Mouse (Mus musculus) cerebellum, adult 2 months (tissue): Measurements from ENCODE around the gene Gm9903. TPM values are rescaled to one million over a fixed set of nuclear protein-coding genes. Genes with fewer than 3 reads are reported as not detected.

Experiments used
- DNase-seq, 2 experiments: peaks; one replicate each; pipeline ENCODE4 v3.0.0; 2021
- H3K27ac ChIP-seq: fragments of 200-500 bp; 2 replicates; pipeline ENCODE4 v1.5.1; 2012; ENCODE audit warnings: low read length, control low read depth, inconsistent platforms; ENCODE audit not compliant: insufficient read depth
- H3K27me3 ChIP-seq: fragments of 200-500 bp; 2 replicates; pipeline ENCODE4 v1.6.1; 2012; ENCODE audit warnings: inconsistent platforms, mild to moderate bottlenecking, low read length, moderate library complexity; ENCODE audit not compliant: control insufficient read depth, insufficient read depth
- H3K4me1 ChIP-seq: fragments of 200-500 bp; 2 replicates; pipeline ENCODE4 v1.6.1; 2011; ENCODE audit warnings: low read length; ENCODE audit not compliant: control insufficient read depth, insufficient read depth
- H3K4me3 ChIP-seq: fragments of 200-500 bp; replicated peaks from 2 replicates; pipeline ENCODE3; 2011; ENCODE audit warnings: mild to moderate bottlenecking, low read depth, low read length, control low read depth; ENCODE audit not compliant: insufficient read depth
- CTCF ChIP-seq: fragments of 200-500 bp; IDR thresholded peaks from 2 replicates; pipeline ENCODE4 v1.5.1; 2011; ENCODE audit warnings: low read depth, mild to moderate bottlenecking, control low read depth, low read length, moderate library complexity, borderline replicate concordance; ENCODE audit not compliant: insufficient read depth
- POLR2A ChIP-seq: fragments of 200-500 bp; IDR thresholded peaks from 2 replicates; pipeline ENCODE4 v1.6.1; 2011; ENCODE audit warnings: low read length, control low read depth, borderline replicate concordance; ENCODE audit not compliant: insufficient read depth
- WGBS: fragments of 180-500 bp; shearing (Covaris S2); methylation state at CpG from one replicate; pipeline ENCODE4 v1.1.7; 2018; 5-methylcytosine and 5-hydroxymethylcytosine counted together
- polyA plus RNA-seq: library from polyadenylated mRNA; depleted of rRNA; stranded (reverse); fragments of >200 nt; gene quantifications from 2 replicates; pipeline ENCODE4 v1.2.3, GENCODE M21; 2012; rRNA removed

Gene Gm9903
- polyA plus RNA-seq, 1 experiment, result 0.93 TPM

DNA sequence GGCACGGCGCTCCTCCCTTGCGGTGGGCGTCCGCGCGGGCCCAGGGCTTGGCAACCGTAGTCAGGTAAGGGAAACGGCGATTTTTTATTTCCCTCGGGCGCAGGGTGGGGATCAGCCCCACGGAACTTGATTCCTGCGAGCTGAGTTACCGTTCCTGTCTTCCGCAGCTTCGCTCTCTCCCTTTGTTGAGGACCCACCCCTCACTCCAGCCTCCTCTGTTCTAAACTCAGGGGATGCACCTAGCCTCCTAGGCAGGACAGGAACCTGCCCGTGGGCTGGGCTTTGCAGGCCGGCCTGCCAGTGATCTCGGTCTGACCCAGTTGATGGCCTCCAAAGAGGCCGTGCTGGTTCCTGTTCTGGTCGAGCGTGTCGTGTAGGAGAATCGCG, 28.9 kb downstream of the Gm9903 start:
- TF ChIP-seq CTCF (no peak), POLR2A (no peak)
- Histone ChIP-seq H3K4me1 (peaks cover 8% of the 10 kb centered on the region), H3K4me3 (peak overlapping the region; percentile 79), H3K27ac (no peak overlapping the region), H3K27me3 (no peaks in the 10 kb centered on the region)
- no peak for DNase-seq
- WGBS, result under 1% methylated on average over 26 of the region's 26 CpGs

DNA sequence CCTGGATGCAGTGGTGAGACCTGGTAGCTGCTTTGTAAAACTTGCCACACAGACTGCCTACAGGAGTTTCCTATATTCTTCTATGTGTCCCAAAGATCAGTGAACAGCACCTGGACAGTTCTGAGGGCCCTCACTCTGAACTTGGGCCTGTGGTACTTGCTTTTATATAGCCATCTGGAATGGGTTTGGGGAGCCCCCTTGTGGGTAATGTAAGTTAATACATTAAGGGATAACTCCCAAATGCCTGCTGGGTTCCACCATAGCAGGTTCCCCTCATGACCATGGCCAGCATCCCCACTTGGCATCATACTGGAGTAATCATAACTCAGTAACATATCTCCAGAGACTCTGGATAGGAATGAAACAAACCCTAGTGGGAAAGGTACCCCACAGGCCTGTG, 38.5 kb downstream of the Gm9903 start:
- Histone ChIP-seq H3K27ac (no peak overlapping the region), H3K4me3 (no peak overlapping the region), H3K27me3 (no peaks in the 10 kb centered on the region), H3K4me1 (no peaks in the 10 kb centered on the region)
- TF ChIP-seq CTCF (peak; percentile 17; the same call in 1 of the 2 replicates), POLR2A (no peak)
- DNase-seq, result no peak

DNA sequence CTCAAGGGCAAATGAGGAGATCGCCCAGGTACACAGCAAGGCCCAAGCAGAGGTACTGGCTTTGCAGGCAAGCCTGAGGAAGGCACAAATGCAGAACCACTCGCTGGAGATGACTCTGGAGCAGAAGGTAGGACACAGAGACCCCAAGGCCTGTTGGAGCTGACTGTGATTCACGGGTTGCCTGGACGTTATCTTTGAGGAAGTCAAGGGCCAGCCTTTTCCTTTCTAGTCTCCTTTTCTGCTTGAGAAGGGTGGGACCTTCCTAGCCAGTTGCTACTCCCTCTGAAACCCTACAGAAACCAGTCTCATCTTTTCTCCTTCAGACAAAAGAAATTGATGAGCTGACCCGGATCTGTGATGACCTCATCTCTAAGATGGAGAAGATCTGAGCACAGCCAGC, 41.9 kb downstream of the Gm9903 start:
- DNase-seq, result no peak
- no peak for TF ChIP-seq CTCF
- no peaks in the 10 kb centered on the region for H3K4me1 ChIP-seq
- no peak overlapping the region for H3K27ac ChIP-seq
- WGBS, result 85% methylated on average over 5 of the region's 5 CpGs
- H3K27me3 ChIP-seq, result no peaks in the 10 kb centered on the region
- H3K4me3 ChIP-seq, result no peak overlapping the region

DNA sequence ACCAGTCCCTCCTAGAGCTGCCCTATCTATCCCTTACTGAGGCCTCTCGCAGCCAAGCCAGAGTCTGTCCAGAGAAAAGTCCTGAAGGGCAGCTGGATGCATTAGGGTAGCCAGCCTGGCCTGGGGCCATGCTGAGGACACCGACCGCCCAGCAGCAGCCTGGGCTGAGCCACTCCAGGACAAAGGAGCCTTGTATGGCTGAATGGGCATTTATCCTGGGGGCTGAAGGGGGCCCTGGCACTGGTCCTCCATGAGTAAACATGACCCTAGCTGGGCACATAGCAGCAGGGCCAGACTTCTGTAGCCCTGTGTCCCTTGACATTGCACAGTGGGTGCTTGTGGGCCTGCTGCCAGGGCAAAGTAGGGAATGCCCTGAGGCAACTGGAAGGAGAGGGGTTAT, 44.7 kb downstream of the Gm9903 start:
- WGBS, result 27% methylated on average over 3 of the region's 3 CpGs
- H3K4me3 ChIP-seq, result no peak overlapping the region

DNA sequence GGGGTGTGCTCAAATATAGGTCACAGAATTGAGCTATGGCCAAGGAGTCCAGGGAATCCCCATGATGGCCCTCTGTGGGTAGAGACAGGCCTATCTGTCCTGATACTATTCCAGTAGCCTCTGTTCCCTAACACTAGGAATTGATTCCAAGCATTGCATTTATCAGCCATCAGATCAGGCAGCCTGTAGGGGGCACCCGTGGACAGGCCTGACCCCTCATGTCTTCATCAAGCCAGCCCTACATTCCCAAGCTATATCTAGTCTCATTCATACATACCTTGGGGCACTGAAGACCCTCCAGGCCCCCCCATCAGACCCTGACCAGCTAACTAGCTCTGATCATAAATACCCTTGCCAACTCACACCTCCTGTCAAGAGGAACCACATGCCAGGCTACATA, 46.2 kb downstream of the Gm9903 start:
- Histone ChIP-seq H3K4me1 (no peaks in the 10 kb centered on the region), H3K4me3 (no peak overlapping the region), H3K27ac (no peak overlapping the region), H3K27me3 (no peaks in the 10 kb centered on the region)
- WGBS, result 0% methylated on average over 1 of the region's 1 CpGs
- DNase-seq, result peak in 1 of 2 experiments; percentile 27
- TF ChIP-seq CTCF, result peak; percentile 61; the same call in 1 of the 2 replicates
- TF ChIP-seq POLR2A, result no peak

More for the DNA sequence above, 44.7 kb downstream of the Gm9903 start:
- TF ChIP-seq CTCF (no peak), POLR2A (no peak)
- H3K4me1 ChIP-seq, result no peaks in the 10 kb centered on the region
- no peaks in the 10 kb centered on the region for H3K27me3 ChIP-seq
- peak in 1 of 2 experiments; percentile 53 for DNase-seq
- no peak overlapping the region for H3K27ac ChIP-seq

DNA sequence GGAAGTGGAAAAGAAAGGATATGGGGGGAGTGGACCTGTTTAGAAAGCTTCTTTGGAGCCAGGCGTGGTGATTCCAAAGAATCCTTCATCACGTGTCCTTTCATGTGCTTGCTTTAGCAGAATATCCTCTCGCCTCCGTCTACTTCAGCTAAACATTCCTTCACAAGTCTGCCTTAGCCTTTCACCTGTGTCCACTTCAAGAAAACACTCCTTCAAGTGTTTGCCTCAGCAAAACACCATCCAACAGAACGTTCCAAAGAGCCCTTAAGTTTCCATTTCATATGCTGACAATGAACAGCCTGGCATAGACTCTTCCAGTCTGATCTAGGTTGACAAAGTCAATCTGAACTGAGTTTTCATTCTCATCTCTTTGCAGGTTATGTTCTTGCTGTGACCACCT, 48.5 kb downstream of the Gm9903 start:
- no peak overlapping the region for H3K27ac ChIP-seq
- WGBS, result 87% methylated on average over 5 of the region's 5 CpGs
- no peak for DNase-seq
- H3K27me3 ChIP-seq, result no peaks in the 10 kb centered on the region
- no peak overlapping the region for H3K4me3 ChIP-seq
- TF ChIP-seq CTCF, result no peak
- TF ChIP-seq POLR2A, result no peak
- no peaks in the 10 kb centered on the region for H3K4me1 ChIP-seq

DNA sequence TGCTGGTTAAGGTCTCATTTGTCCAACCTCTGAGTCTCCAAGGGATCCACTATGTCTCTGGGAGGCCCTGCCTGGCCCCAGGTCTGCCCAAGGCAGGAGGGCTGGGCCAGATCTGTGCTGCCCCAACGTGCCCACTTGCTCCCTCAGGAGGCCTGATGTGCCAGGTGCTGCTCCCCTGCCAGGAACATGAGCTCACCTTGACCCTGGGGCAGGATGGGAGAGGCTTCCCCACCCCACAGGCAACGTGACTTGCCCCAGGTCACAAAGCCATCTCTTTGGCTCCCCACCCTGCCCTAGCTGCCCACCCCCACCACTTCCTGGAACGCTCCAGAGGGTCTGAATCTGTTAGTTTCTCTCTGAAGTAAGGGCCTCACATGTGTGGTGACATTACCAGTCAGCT, 51.3 kb downstream of the Gm9903 start:
- Histone ChIP-seq H3K27me3 (no peaks in the 10 kb centered on the region), H3K27ac (no peak overlapping the region), H3K4me3 (no peak overlapping the region), H3K4me1 (no peaks in the 10 kb centered on the region)
- 62% methylated on average over 3 of the region's 3 CpGs for WGBS
- DNase-seq, result no peak
- no peak for TF ChIP-seq POLR2A
- TF ChIP-seq CTCF, result no peak

Other genes starting within 250 kb of the Gm9903 start
- 0.14 and 0.33 TPM in 2 replicates for gene Nkx1-1, start 195.9 kb upstream of the Gm9903 start, polyA plus RNA-seq
- 18.0 and 18.5 TPM in 2 replicates for gene Fam53a, start 290 bp upstream of the Gm9903 start, polyA plus RNA-seq
- 39.4 and 41.8 TPM in 2 replicates for gene Slbp, start 22.6 kb downstream of the Gm9903 start, polyA plus RNA-seq
- 9.2 and 9.8 TPM in 2 replicates for gene Tacc3, start 28.2 kb downstream of the Gm9903 start, polyA plus RNA-seq
- gene Tmem129, start 28.5 kb downstream of the Gm9903 start, polyA plus RNA-seq, result 50.1 and 50.2 TPM in 2 replicates
- gene Fgfr3, start 91.7 kb downstream of the Gm9903 start, polyA plus RNA-seq, result 128 and 147 TPM in 2 replicates
- 69.9 and 72.4 TPM in 2 replicates for gene Letm1, start 152.9 kb downstream of the Gm9903 start, polyA plus RNA-seq
- 43.1 and 43.3 TPM in 2 replicates for gene Nsd2, start 190.8 kb downstream of the Gm9903 start, polyA plus RNA-seq